Mouse (Mus musculus): ENCODE results near the gene Zkscan4. TPM values are rescaled to one million over a fixed set of nuclear protein-coding genes. Genes with fewer than 3 reads are reported as not detected.
"Not testable (repeated sequence)": the region's sequence is repeated elsewhere in the genome, so short reads cannot be mapped to it uniquely, and the experiment has no call there.

Gene Zkscan4
- 1 to 10 TPM; 1.8 to 3.6 TPM for total RNA-seq (2021)
- 0.46 and 0.85 TPM in 2 replicates for polyA plus RNA-seq (2012; rRNA removed)
- long read RNA-seq, partial matches to known transcripts: 0 of 2 reads
- long read RNA-seq, other reads (novel, unspliced or antisense): 0 of 2 reads

GRCm38 (mm10) chr13:21478759-21479670 lies at the start of gene Zkscan4, which contains the start of gene Gm10065:
Gene Zkscan4, plus strand, starts transcription at chr13:21478907.
Gene Gm10065, minus strand, starts transcription at chr13:21479441.
- peak; percentile 75 for DNase-seq

DNA sequence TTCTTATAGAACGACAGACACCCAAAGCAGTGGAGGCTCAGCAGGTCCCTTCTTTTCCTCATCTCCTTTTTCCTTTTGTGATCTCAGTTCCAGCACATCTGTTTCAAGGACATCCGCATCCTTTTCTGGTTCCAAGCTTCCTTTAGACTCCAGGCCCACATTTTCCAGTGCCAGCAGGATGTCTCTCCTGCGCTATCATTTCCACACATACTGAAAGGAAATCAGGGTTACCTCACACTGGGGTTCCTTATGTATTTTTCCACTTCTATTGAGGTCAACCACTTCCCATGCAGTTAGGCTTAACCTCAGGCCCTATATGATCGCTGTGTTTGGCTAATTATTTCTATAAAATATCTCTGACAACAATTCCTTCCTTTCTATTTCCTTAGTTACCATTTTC lies 43.2 kb upstream of the Zkscan4 start:
- DNase-seq: no peak

DNA sequence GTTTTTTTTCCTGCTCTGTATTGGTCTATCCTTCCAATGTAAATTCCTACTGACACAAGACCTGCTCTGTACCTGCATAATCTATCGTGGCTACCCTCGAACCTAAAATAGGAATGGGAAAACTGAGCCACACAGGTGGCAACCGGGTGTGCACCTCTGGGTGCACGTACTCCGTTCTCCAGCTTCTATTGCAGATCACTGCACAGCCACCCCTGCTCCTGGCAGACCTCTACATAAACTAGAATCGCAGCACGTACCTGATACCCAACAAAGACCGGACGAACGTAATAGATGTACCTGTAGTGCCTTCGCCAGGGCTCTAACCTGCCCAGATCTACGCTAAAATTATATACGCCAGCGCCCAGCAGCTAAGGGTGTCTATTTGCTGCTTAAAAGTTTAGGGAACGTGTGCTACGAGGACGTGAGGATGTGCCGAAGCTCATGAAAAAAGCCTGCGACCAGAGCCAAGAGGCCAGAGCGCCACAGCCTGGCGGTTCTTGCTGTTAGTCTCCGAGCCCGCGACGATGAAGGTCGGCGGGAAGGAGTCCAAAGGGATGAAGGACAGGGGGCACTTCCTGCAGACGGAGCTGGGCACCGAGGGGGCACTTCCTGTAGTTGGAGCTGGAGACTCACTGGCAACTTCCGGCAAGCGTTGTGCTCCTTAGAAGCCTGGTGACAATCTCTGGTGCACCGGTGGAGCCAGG lies 38.1 kb upstream of the Zkscan4 start, which contains the start of gene Pgbd1:
Gene Pgbd1 (minus strand): TSS at position 556 of the 704 bp plus-strand sequence.
- peak; percentile 86 for DNase-seq

- no peak for DNase-seq
Measured at GRCm38 (mm10) chr13:21441207-21441572, 37.5 kb upstream of the Zkscan4 start.

- no peak for DNase-seq
Measured at GRCm38 (mm10) chr13:21446796-21447195, 31.9 kb upstream of the Zkscan4 start.

GRCm38 (mm10) chr13:21447856-21448614 lies 30.7 kb upstream of the Zkscan4 start:
- DNase-seq: no peak

DNA sequence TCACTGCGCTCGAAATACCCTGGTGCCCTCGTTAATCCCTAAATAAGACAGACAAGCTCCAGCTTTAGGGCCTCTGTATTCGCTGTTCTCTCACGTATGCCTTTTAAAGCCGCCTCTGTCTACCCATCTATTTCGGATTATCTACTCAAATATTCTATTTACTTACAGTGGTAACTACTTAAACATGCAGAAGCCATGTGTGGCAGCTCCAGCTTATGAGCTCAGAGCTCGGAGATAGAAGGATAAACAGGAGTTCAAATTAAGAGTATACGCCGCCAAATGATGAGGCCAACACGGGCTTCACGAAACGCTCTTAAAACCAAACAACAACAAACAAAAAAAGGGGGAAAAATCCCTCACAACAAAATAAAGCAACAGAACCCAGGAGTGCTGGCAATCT lies 25.7 kb upstream of the Zkscan4 start:
- DNase-seq: no peak

GRCm38 (mm10) chr13:21453449-21453848 lies 25.3 kb upstream of the Zkscan4 start, which contains the start of gene Zscan26:
Gene Zscan26, minus strand, starts transcription at chr13:21453730.
- DNase-seq: peak; percentile 92

GRCm38 (mm10) chr13:21454133-21454532 lies 24.6 kb upstream of the Zkscan4 start:
- no peak for DNase-seq

- DNase-seq: no peak
Measured at GRCm38 (mm10) chr13:21456347-21456746, 22.4 kb upstream of the Zkscan4 start.

DNA sequence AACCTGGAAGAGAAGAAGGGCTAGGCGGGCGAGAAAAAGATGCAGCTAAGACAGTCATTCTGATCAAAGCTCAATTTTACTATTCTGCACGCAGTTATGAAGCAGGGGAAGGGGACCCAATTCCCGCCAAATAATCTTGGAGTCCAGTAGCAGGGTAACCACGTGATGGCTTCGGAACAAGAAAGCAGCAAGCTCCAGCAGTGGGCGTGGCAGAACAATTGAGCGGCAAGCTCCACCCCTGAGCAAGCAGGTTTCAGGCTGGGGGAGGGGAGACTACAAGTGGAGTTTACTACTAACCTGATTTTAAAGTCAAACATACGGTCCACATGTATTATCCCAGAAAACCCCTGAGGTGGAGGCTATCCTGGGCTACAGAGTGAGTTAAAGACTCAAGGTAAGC lies 16.2 kb upstream of the Zkscan4 start:
- not testable (repeated sequence) for DNase-seq

DNA sequence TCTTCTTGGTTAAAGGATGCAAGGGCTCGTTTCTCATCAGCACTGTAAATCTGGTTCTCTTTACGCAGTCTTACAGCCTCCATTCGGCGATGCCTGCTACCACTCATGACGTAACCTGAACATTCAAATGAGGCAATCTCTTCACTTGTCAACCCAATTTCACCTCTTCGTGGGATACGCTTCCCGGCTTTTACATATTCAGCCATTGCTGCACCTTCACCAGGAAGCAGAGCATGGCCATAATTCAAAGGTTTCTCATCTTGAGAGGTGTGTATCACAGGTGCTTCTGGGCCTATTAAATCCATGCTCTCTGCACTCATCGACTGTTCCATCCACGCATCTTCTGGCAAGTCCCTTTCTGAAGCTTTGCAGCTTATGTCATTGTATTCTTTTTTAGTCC lies 11.4 kb upstream of the Zkscan4 start:
- no peak for DNase-seq

DNA sequence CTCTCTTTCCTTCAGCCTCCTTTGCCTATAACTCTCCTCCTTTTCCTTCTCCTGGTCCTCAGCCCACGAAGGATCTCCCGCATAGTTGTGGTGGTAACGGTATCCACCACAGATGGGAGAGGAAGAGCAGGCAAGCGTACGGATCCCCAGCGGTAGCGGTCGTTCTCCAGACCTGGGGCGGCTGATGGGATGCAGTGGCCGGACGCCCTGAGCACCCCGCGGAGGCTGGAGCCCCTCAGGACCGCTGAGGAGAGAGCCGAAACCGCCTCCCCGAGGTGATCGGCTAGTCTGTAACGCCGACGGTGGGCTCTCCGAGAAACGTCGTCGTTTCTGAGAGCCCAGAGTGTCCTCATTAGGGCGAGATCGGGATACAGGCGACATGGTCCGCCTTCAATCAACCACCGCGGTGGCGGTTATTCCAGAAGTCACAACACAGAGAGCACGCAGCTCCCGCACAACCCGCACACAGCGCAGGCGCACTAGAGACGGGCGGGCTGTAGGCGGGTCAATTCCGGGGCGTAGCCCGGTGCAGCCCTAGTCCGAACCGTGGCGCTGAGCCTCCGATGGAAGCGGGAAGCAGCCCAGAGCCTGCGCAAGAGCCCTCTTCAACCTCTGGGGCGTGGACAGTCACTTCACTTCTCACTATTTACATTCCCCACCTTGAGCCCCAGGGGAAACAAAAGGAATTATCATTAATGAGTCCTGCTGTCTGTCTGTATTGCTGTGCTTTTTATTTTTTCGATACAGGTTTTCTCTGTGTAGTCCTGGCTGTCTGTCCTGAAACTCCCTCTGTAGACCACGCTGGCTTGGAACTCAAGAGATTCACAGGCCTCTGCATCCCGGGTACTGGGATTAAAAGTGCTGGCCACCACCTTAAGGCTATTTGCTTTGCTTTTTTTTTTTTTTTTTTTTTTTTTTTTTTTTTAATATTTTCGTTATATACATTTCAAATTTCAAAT lies 10.4 kb upstream of the Zkscan4 start, which contains the start of gene Nkapl:
Gene Nkapl (minus strand): TSS at position 449 of the 959 bp plus-strand sequence.
- peak; percentile 92 for DNase-seq

DNA sequence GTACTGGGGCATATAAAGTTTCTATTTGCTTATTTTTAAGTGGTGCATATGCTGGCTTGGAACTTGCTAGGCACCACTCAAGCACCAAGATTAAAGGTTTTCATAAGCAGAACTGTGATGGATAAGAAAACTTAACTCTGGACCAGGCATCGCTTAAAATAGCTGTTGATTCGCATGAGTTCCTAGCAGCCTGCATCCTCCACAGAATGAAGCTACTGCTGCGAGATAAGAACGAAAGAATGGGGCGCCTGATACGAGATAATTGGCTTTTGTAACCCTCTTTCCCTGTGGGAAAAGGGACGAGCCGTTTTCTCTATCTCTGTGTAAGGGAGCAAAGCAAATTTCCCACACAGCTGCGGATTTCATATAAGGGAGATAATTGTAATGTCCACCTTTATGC lies 9.6 kb upstream of the Zkscan4 start:
- no peak for DNase-seq

DNA sequence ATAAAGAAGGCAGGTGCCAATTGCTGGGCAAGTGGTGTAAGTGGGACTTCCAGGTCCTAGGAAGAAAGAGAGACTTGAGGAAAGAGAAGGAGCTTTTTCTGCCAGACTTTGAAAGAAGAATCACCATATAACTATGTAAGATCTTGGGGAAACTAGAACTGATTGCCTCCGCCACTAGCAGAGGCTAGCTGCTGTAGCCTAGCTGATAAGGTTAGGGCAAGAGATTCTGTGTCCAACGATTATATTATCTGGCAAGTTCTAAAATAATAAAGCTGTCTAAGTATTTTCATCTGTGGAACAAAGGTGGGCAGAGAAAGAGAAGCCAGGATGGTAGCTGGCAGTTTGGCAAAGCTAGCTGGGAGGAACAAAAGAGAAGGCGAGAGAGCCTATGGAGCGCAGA lies 6.3 kb upstream of the Zkscan4 start:
- DNase-seq: no peak

GRCm38 (mm10) chr13:21486881-21487280 lies 8.2 kb downstream of the Zkscan4 start:
- no peak for DNase-seq

GRCm38 (mm10) chr13:21492847-21493246 lies 14.1 kb downstream of the Zkscan4 start:
- peak; percentile 50 for DNase-seq

DNA sequence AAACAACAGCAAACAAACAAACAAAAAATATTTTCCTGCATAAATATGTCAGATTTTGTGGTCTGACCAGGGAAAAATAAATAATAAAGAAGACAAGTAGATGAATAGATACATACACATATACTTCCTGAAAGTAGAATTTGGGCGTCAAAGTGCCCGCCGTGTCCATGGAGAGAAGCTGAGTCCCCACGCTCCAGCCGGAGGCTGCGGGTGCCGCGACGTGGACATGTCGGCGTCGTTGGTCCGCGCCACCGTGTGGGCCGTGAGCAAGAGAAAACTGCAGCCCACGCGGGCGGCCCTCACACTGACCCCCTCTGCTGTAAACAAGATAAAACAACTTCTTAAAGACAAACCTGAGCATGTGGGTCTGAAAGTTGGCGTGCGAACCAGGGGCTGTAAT lies 16.4 kb downstream of the Zkscan4 start, which contains the start of gene AK157302:
Gene AK157302 (plus strand): TSS at position 144 of the 400 bp plus-strand sequence.
- peak; percentile 11 for DNase-seq

GRCm38 (mm10) chr13:21501182-21501581 lies 22.5 kb downstream of the Zkscan4 start, which contains the start of gene Gm11273:
Gene Gm11273, minus strand, starts transcription at chr13:21501418.
- not testable (repeated sequence) for DNase-seq

DNA sequence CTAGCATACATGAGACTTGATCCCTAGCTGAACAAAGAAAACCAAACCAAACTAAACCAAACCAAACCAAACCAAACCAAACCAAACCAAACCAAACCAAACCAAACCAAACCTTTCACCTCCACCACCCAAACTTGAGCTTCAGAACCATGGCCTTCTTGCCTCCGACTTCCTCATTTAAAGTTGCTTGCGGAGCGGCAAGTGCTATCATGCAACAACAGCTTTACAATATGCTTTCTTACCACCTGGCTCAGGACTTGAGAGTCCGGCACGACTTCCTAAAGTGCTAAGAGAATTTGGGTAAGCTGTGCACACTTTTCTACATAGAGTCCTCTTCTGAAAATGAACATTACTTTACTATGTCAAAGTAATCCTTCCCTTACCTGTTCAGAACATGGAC lies 23.6 kb downstream of the Zkscan4 start:
- DNase-seq: no peak
